Mouse (Mus musculus): ENCODE measurements at regions not wholly inside any gene's neighbourhood (a gene's known extent, or its start where the extent isn't known, plus 50 kb on each side); places are given as distances from the start of the nearest gene placed in this dataset.

- DNase-seq (ENCODE audit: low spot score in 2 of 2): no peak
Observed at GRCm38 (mm10) chr9:62220451-62220850, 61.6 kb downstream of the Spesp1 start.

- DNase-seq (ENCODE audit: low spot score in 2 of 2): no peak
Observed at GRCm38 (mm10) chr9:62215151-62215859, 66.7 kb downstream of the Spesp1 start.

DNA sequence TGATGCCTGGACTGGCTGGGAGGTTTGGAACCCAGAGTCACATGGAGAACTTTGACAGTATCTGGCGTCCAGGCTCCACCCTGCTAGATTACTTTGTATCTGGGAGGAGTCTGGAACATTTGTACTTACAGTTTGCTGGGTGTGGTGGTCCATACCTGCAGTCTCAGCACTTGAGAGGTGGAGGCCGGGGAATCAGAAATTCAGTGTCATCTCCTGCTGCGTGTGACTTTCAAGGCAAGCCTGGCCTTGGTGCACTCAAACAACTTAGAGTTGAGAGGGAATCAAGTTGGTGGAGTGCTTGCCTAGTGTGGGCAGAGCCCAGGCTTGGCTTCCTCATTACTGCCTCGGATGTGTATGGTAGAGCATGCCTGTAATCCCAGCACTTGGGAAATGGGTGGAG is 67.5 kb downstream of the Spesp1 start:
- DNase-seq (ENCODE audit: low spot score in 2 of 2): no peak

DNA sequence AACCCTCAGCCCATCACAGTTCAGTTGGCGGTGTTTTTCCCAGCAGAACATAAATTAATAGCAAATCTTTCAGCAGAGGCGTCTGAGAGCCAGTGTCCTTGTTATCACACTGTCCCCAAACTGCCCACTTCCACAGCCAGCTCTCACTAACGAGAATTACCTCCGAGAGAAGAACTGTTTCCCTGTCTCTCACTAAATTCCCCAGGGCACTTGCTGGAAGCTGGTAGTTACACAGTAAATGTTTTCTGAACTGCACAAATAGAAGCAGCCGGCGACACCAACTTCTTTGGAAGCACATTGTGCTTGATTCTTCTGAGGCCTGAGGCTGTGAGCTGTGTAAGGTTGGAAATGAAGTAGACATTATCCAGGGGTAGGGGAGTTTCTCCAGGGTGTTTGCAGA is 69.4 kb downstream of the Spesp1 start:
- no peak for DNase-seq (ENCODE audit: low spot score in 2 of 2)

GRCm38 (mm10) chr9:62210815-62211214 is 71.2 kb downstream of the Spesp1 start:
- DNase-seq (ENCODE audit: low spot score in 2 of 2): no peak

DNA sequence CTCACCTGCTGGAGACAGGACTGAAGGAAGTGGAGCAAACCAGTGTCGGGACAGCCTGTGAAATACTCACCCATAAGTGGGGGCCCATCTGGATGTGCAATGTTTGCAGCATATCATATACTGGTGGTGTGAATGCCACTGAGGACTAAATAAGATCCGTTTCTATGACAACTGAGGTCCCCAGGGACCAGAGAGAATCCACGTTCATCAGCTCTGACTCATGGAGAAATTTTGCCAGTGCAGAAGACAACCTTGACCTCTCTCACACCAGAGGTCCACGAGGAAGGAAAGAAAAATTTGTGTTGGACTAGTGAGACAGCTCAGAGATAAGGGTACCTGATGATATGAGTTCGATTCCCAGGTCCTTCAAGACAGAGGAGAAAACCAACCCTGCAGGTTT is 73.6 kb downstream of the Spesp1 start:
- no peak for DNase-seq (ENCODE audit: low spot score in 2 of 2)

- no peak for DNase-seq (ENCODE audit: low spot score in 2 of 2)
Observed at GRCm38 (mm10) chr9:62205264-62205663, 76.7 kb downstream of the Spesp1 start.

- DNase-seq (ENCODE audit: low spot score in 2 of 2): no peak
Observed at GRCm38 (mm10) chr9:62203556-62203955, 78.5 kb downstream of the Spesp1 start.

GRCm38 (mm10) chr9:62202331-62202730 is 79.7 kb downstream of the Spesp1 start:
- DNase-seq (ENCODE audit: low spot score in 2 of 2): no peak

DNA sequence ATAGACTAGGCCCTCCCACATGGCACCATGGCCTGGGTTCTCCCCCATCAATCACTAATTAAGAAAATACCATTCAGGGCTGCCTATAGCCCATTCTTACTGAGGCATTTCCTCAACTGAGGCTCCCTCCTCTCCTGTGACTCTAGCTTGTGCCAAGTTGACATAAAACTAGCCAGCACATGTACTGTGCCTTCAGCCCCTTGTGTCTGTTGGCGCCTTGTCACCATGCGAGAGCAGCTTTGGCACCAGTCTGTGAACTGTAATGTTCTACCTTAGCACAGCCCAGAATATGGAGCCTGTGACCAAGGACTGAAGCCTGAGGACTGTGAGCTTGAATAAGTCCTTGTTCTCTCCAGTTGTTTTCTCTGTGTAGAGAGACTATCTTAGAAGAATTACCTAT is 75.0 kb upstream of the Glce start:
- DNase-seq (ENCODE audit: low spot score in 2 of 2): no peak

- no peak for DNase-seq (ENCODE audit: low spot score in 2 of 2)
Observed at GRCm38 (mm10) chr9:62192424-62192892, 70.0 kb upstream of the Glce start.

GRCm38 (mm10) chr9:62190474-62190873 is 68.0 kb upstream of the Glce start:
- peak in 1 of 2 experiments; percentile 51 for DNase-seq (ENCODE audit: low spot score in 2 of 2)

DNA sequence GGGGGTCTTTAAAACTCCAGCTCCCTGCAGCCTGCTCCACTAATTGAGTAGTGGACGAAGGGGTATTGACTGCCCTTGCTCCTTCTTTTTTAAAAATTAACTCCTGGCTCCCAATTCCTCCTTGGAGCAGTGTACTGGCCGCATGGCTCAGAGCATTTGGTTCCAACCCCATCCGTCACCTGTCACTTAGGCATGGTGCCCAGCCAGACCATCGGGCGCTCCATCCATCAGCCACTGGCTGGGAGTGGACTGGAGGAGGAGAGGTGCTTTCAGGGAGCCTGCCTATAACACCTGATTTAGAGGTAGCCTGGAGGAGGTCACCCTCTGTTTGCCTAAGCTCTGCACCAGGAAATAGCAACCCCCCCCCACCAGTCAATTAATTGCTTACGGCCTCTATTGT is 66.4 kb upstream of the Glce start:
- DNase-seq (ENCODE audit: low spot score in 2 of 2): no peak

DNA sequence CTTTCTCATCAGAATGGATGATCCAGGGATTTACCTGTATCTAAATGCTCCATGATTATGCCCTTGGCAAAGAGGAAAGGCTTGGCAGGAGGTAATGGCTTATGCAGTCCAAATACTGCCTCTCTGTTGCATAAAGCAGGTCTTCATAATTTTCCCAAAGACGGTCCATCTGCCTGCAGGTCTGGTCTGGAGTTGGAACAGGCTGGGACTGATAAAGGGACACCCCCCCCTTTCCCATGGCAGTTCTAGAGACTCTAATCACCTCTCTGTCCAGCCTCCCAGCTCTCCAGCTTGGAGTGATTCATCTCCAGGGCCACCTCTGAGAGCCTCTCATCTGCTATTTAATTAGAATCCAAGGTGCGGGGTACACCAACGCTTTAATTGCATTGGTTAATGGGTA is 65.9 kb upstream of the Glce start:
- no peak for DNase-seq (ENCODE audit: low spot score in 2 of 2)

- no peak for DNase-seq (ENCODE audit: low spot score in 2 of 2)
Observed at GRCm38 (mm10) chr9:62186886-62187285, 64.4 kb upstream of the Glce start.

DNA sequence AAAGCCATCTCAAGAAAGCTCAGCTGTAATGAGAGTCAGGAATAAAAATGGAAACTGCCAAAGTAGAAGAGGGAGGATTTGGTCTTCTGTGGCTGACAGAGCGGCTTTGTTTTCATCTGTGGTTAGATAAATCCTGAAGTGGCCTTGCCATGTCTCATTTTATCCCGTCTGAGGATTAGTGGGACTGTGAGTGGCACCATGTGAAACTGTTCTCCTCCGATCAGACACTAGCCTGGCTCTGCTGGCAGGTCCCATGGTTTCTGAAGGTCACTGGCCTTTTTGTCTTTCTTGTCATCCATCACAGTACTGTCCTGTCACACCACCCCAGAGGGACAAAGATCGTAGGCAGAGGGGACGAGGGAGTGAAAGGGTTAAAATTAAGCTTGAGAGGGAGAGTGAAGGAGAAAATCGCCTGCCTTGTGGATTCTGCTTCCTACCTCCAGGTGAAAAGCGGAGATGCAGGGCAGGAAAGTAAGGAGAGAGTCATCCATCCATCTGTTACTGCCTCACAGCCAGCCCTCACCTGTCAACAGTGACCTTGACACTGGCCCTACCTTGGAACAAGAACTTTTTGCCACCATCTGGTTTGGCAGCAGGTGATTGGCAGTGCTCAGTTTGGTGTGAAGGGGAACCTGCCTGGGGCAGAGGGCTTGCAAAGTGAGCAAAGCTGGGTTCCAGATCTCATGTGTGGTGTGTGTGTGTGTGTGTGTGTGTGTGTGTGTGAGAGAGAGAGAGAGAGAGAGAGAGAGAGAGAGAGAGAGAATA is 63.2 kb upstream of the Glce start:
- no peak for DNase-seq (ENCODE audit: low spot score in 2 of 2)

- DNase-seq (ENCODE audit: low spot score in 2 of 2): no peak
Observed at GRCm38 (mm10) chr9:62181182-62181830, 58.9 kb upstream of the Glce start.

DNA sequence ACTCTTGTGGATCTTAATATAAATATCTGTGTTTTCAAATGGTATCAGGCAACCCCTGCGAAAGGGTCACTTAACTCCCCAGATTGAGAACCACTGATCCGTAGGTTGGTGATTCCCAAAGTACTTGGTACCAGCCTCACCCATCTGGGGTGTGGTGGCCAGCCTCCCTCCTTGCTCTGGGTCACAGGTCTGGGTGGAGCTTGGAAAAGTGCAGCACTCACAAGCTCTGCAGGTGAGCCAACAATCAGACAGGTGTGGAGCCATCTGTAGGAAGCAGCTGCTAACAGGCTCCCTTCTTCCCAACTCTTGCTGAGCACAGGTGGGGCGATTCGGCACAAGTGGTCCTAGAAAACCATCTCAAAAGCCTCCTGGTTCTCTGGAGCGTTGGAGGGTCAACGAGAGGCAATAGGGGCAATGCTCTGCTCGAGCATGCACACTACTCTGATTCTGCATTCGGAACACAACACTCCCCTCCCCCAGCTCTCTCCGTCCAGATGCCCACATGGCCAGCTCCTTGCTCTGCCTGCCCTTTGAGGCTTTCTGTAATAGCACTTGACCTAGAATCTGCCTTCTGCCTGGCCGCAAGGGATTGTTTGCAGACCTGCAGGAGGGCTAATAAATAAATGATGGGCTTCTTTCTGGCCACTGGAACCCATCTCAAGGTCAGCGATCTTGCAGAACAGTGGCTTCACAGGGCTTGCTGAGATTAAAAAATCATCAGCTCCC is 58.2 kb upstream of the Glce start:
- no peak for DNase-seq (ENCODE audit: low spot score in 2 of 2)

GRCm38 (mm10) chr9:62174651-62175050 is 52.2 kb upstream of the Glce start:
- DNase-seq (ENCODE audit: low spot score in 2 of 2): no peak

Measured in frontal cortex, postnatal 14 days (tissue).